Mouse (Mus musculus) CH12.LX (cell line): ENCODE measurements around the gene Surf1. TPM values are rescaled to one million over a fixed set of nuclear protein-coding genes. Genes with fewer than 3 reads are reported as not detected.

Experiments
- DNase-seq: peaks from one replicate; pipeline ENCODE4 v3.0.0-alpha.2; 2013; ENCODE audit errors: extremely low read depth
- H3K27ac ChIP-seq: 2 replicates; pipeline ENCODE4 v1.5.1; 2012; ENCODE audit warnings: low read depth, mild to moderate bottlenecking, control low read depth, moderate library complexity; ENCODE audit not compliant: insufficient read depth
- H3K27me3 ChIP-seq: replicated peaks from 2 replicates; pipeline ENCODE3; 2012; ENCODE audit warnings: inconsistent platforms
- H3K36me3 ChIP-seq, 2 experiments: replicated peaks in 1 of 2; 2 replicates each; pipeline versions ENCODE3 to v1.6.1; 2012; ENCODE audit warnings: inconsistent platforms in 1 of 2, low read length in 1 of 2, mild to moderate bottlenecking in 1 of 2, mixed read lengths in 1 of 2, moderate library complexity in 1 of 2; ENCODE audit not compliant: control insufficient read depth in 1 of 2, insufficient read depth in 1 of 2
- H3K4me1 ChIP-seq, 2 experiments: 2 replicates each; pipeline ENCODE4 v1.6.1; 2012; ENCODE audit warnings: inconsistent platforms in 1 of 2, moderate library complexity in 1 of 2; ENCODE audit not compliant: insufficient read depth in 2 of 2, control insufficient read depth in 1 of 2
- H3K4me2 ChIP-seq: 2 replicates; pipeline ENCODE4 v1.6.1; 2012; ENCODE audit warnings: low read depth, mild to moderate bottlenecking, control low read depth; ENCODE audit not compliant: poor library complexity, insufficient read depth, severe bottlenecking
- H3K4me3 ChIP-seq, 3 experiments: fragments of 150-350 bp in 1 of 3; sonication (generic) in 1 of 3; replicated peaks in 1 of 3; 2 replicates each; pipeline versions ENCODE3 to v1.5.1; 2011 to 2012; ENCODE audit warnings: low read depth in 2 of 3, low read length in 2 of 3, mild to moderate bottlenecking in 2 of 3, moderate library complexity in 2 of 3, control low read depth in 1 of 3, improper control_type of control experiment in 1 of 3, inconsistent platforms in 1 of 3, mixed read lengths in 1 of 3; ENCODE audit not compliant: poor library complexity in 1 of 3
- H3K79me2 ChIP-seq: replicated peaks from 2 replicates; pipeline ENCODE4 v1.6.1; 2012; ENCODE audit warnings: mild to moderate bottlenecking, moderate library complexity; ENCODE audit not compliant: control insufficient read depth, poor library complexity, insufficient read depth, severe bottlenecking; ENCODE audit errors: extremely low read depth
- H3K9ac ChIP-seq: 2 replicates; pipeline ENCODE4 v1.6.1; 2012; ENCODE audit warnings: low read depth, mild to moderate bottlenecking, control low read depth, moderate library complexity; ENCODE audit not compliant: insufficient read depth
- H3K9me3 ChIP-seq: replicated peaks from 2 replicates; pipeline ENCODE3; 2012; ENCODE audit warnings: low read length, inconsistent platforms, mixed read lengths
- BHLHE40 ChIP-seq: IDR thresholded peaks from 2 replicates; pipeline ENCODE4 v1.6.1; 2011; ENCODE audit warnings: mild to moderate bottlenecking, low read depth, low read length, improper control_type of control experiment
- CHD1 ChIP-seq: IDR thresholded peaks from 2 replicates; pipeline ENCODE4 v1.6.1; 2012; ENCODE audit warnings: low read depth, low read length, improper control_type of control experiment, inconsistent platforms
- CHD2 ChIP-seq: IDR thresholded peaks from 2 replicates; pipeline ENCODE4 v1.6.1; 2011; ENCODE audit warnings: low read length, improper control_type of control experiment
- CTCF ChIP-seq, 2 experiments: IDR thresholded peaks in 1 of 2; conservative IDR thresholded peaks in 1 of 2; 2 replicates each; pipeline ENCODE4 v1.5.1; 2011 to 2012; ENCODE audit warnings: low read depth in 2 of 2, low read length in 2 of 2, improper control_type of control experiment in 1 of 2, inconsistent platforms in 1 of 2, mild to moderate bottlenecking in 1 of 2, moderate library complexity in 1 of 2
- E2F4 ChIP-seq: IDR thresholded peaks from 2 replicates; pipeline ENCODE4 v1.6.1; 2011; ENCODE audit warnings: low read depth, low read length, improper control_type of control experiment; ENCODE audit not compliant: insufficient replicate concordance
- ELF1 ChIP-seq: IDR thresholded peaks from 2 replicates; pipeline ENCODE4 v1.6.1; 2014; ENCODE audit warnings: low read depth, mild to moderate bottlenecking, inconsistent platforms, low read length, improper control_type of control experiment
- EP300 ChIP-seq: IDR thresholded peaks from 2 replicates; pipeline ENCODE4 v1.6.1; 2011; ENCODE audit warnings: low read length, improper control_type of control experiment
- ETS1 ChIP-seq: conservative IDR thresholded peaks from 2 replicates; pipeline ENCODE4 v1.6.1; 2012; ENCODE audit warnings: low read depth, mild to moderate bottlenecking, inconsistent platforms, low read length, improper control_type of control experiment, moderate library complexity
- HCFC1 ChIP-seq: IDR thresholded peaks from 2 replicates; pipeline ENCODE4 v1.6.1; 2012; ENCODE audit warnings: low read depth, mild to moderate bottlenecking, inconsistent platforms, low read length, improper control_type of control experiment
- IRF4 ChIP-seq: IDR thresholded peaks from 2 replicates; pipeline ENCODE4 v1.6.1; 2014; ENCODE audit warnings: low read depth, mild to moderate bottlenecking, inconsistent platforms, low read length, improper control_type of control experiment
- JUN ChIP-seq: IDR thresholded peaks from 2 replicates; pipeline ENCODE4 v1.6.1; 2011; ENCODE audit warnings: low read depth, mild to moderate bottlenecking, low read length, improper control_type of control experiment, moderate library complexity; ENCODE audit not compliant: insufficient read depth
- JUND ChIP-seq: conservative IDR thresholded peaks from 2 replicates; pipeline ENCODE4 v1.6.1; 2011; ENCODE audit warnings: low read depth, low read length, improper control_type of control experiment
- KAT2A ChIP-seq: IDR thresholded peaks from 2 replicates; pipeline ENCODE4 v1.6.1; 2012; ENCODE audit warnings: low read length, improper control_type of control experiment, inconsistent platforms; ENCODE audit not compliant: insufficient replicate concordance
- MAFK ChIP-seq: IDR thresholded peaks from 2 replicates; pipeline ENCODE4 v1.6.1; 2011; ENCODE audit warnings: low read length, improper control_type of control experiment; ENCODE audit not compliant: insufficient replicate concordance
- MAX ChIP-seq: IDR thresholded peaks from 2 replicates; pipeline ENCODE4 v1.6.1; 2011; ENCODE audit warnings: low read length, improper control_type of control experiment
- MAZ ChIP-seq: IDR thresholded peaks from 2 replicates; pipeline ENCODE4 v1.6.1; 2012; ENCODE audit warnings: low read depth, mild to moderate bottlenecking, inconsistent platforms, low read length, improper control_type of control experiment, moderate library complexity
- MEF2A ChIP-seq: IDR thresholded peaks from 2 replicates; pipeline ENCODE4 v1.6.1; 2014; ENCODE audit warnings: low read depth, mild to moderate bottlenecking, inconsistent platforms, low read length, improper control_type of control experiment, borderline replicate concordance
- MXI1 ChIP-seq: IDR thresholded peaks from 2 replicates; pipeline ENCODE4 v1.6.1; 2011; ENCODE audit warnings: mild to moderate bottlenecking, low read depth, low read length, improper control_type of control experiment
- MYC ChIP-seq: IDR thresholded peaks from 2 replicates; pipeline ENCODE4 v1.6.1; 2011; ENCODE audit warnings: low read depth, mild to moderate bottlenecking, improper control_type of control experiment, low read length
- NELFE ChIP-seq: IDR thresholded peaks from 2 replicates; pipeline ENCODE4 v1.6.1; 2011; ENCODE audit warnings: low read depth, low read length, improper control_type of control experiment
- NRF1 ChIP-seq: IDR thresholded peaks from 2 replicates; pipeline ENCODE4 v1.6.1; 2014; ENCODE audit warnings: low read depth, mild to moderate bottlenecking, inconsistent platforms, low read length, improper control_type of control experiment, moderate library complexity
- PAX5 ChIP-seq: IDR thresholded peaks from 2 replicates; pipeline ENCODE4 v1.6.1; 2012; ENCODE audit warnings: low read length, inconsistent platforms, mixed read lengths
- POLR2A ChIP-seq: IDR thresholded peaks from 2 replicates; pipeline ENCODE4 v1.6.1; 2011; ENCODE audit warnings: low read depth, mild to moderate bottlenecking, improper control_type of control experiment, low read length
- POLR2AphosphoS2 ChIP-seq: IDR thresholded peaks from 2 replicates; pipeline ENCODE4 v1.6.1; 2011; ENCODE audit warnings: low read depth, low read length, improper control_type of control experiment
- RCOR1 ChIP-seq: conservative IDR thresholded peaks from 2 replicates; pipeline ENCODE4 v1.6.1; 2012; ENCODE audit warnings: low read depth, mild to moderate bottlenecking, inconsistent platforms, low read length, improper control_type of control experiment
- SIN3A ChIP-seq: IDR thresholded peaks from 2 replicates; pipeline ENCODE4 v1.6.1; 2012; ENCODE audit warnings: low read length, improper control_type of control experiment, inconsistent platforms
- SMC3 ChIP-seq: IDR thresholded peaks from 2 replicates; pipeline ENCODE4 v1.6.1; 2011; ENCODE audit warnings: low read depth, low read length, improper control_type of control experiment
- TBP ChIP-seq: conservative IDR thresholded peaks from 2 replicates; pipeline ENCODE4 v1.6.1; 2011; ENCODE audit warnings: low read depth, low read length, improper control_type of control experiment
- TCF12 ChIP-seq: IDR thresholded peaks from 2 replicates; pipeline ENCODE4 v1.6.1; 2014; ENCODE audit warnings: low read depth, mild to moderate bottlenecking, inconsistent platforms, low read length, improper control_type of control experiment
- USF1 ChIP-seq: IDR thresholded peaks from 2 replicates; pipeline ENCODE4 v1.6.1; 2014; ENCODE audit warnings: low read depth, mild to moderate bottlenecking, inconsistent platforms, low read length, improper control_type of control experiment
- USF2 ChIP-seq: conservative IDR thresholded peaks from 2 replicates; pipeline ENCODE4 v1.6.1; 2011; ENCODE audit warnings: low read depth, low read length, improper control_type of control experiment
- ZC3H11A ChIP-seq: IDR thresholded peaks from 2 replicates; pipeline ENCODE4 v1.6.1; 2012; ENCODE audit warnings: low read depth, mild to moderate bottlenecking, inconsistent platforms, low read length, improper control_type of control experiment
- ZKSCAN1 ChIP-seq: IDR thresholded peaks from 2 replicates; pipeline ENCODE4 v1.6.1; 2012; ENCODE audit warnings: low read depth, inconsistent platforms, low read length, improper control_type of control experiment, borderline replicate concordance
- ZMIZ1 ChIP-seq: IDR thresholded peaks from 2 replicates; pipeline ENCODE4 v1.6.1; 2012; ENCODE audit warnings: low read depth, mild to moderate bottlenecking, inconsistent platforms, low read length, improper control_type of control experiment
- dilution Hi-C: fragments of 300-500 bp; cut with MboI; formaldehyde crosslinking; loops from 2 replicates; pipeline ENCODE4 v1.14.3; 2020; ENCODE audit warnings: low sequenced_read_pairs; ENCODE audit not compliant: extremely low pct_unique_long_range_greater_than_20kb, extremely low pct_ligation_motif_present
- in situ Hi-C: fragments of 300-500 bp; cut with MboI; formaldehyde crosslinking; loops from 3 replicates; pipeline ENCODE4 v1.14.3; 2019; ENCODE audit warnings: low sequenced_read_pairs, low pct_ligation_motif_present, low pct_unique_long_range_greater_than_20kb, mixed read lengths
- polyA plus RNA-seq: library from polyadenylated mRNA; unstranded; fragments of >175 nt; gene quantifications from 2 replicates; pipeline ENCODE4 v1.2.1, GENCODE M21; 2012; ENCODE audit warnings: low read depth; ENCODE audit not compliant: insufficient read length
- total RNA-seq, 2 experiments: library from RNA; depleted of rRNA; stranded (reverse); fragments of 300-350 nt in 1 of 2; fragments of >200 nt in 1 of 2; gene quantifications; 2 replicates each; pipeline ENCODE4 v1.2.3; 2012 to 2014

The Surf1 gene
- total and polyA plus RNA-seq, 3 experiments, result 43.4 to 83.9 (median 58.7) TPM

GRCm38 (mm10) chr2:26914148-26914941 lies 2.0 kb downstream of the Surf1 start:
- no peak for DNase-seq
- peaks cover 49 to 60% of the 10 kb centered on the region in 2 experiments for H3K36me3 ChIP-seq
- TF ChIP-seq MEF2A, result 0 out of 2 replicates have a peak, but pooled peaks have one; percentile 15
- TF ChIP-seq MAZ, result no peak
- no peak for TF ChIP-seq SMC3
- TF ChIP-seq PAX5, result no peak
- TF ChIP-seq MXI1, result peak; percentile 57
- TF ChIP-seq HCFC1, result no peak
- no peak for TF ChIP-seq USF1
- TF ChIP-seq ZKSCAN1, result no peak
- no peak for TF ChIP-seq EP300
- TF ChIP-seq NRF1, result no peak
- TF ChIP-seq ELF1, result no peak
- peak; percentile 81; the same call in 1 of the 2 replicates for TF ChIP-seq ZMIZ1
- TF ChIP-seq JUND, result no peak
- peak; percentile 96 for TF ChIP-seq POLR2AphosphoS2
- TF ChIP-seq BHLHE40, result no peak
- TF ChIP-seq SIN3A, result peak; percentile 53; the same call in 1 of the 2 replicates
- no peak for TF ChIP-seq TBP
- TF ChIP-seq ZC3H11A, result no peak
- TF ChIP-seq MAX, result no peak; the same call in 1 of the 2 replicates
- 0 out of 2 replicates have a peak, but pooled peaks have one; percentile 18 for TF ChIP-seq MAFK
- TF ChIP-seq E2F4, result no peak
- TF ChIP-seq NELFE, result peak; percentile 20; the same call in 1 of the 2 replicates
- TF ChIP-seq USF2, result no peak
- TF ChIP-seq ETS1, result no peak
- TF ChIP-seq POLR2A, result peak; percentile 37
- TF ChIP-seq MYC, result peak; percentile 86
- TF ChIP-seq CHD2, result peak; percentile 68; the same call in 1 of the 2 replicates
- no peak for TF ChIP-seq CHD1
- TF ChIP-seq TCF12, result no peak
- TF ChIP-seq JUN, result no peak
- 0 out of 4 replicates have a peak, but pooled peaks of 1 of the 2 experiments have one; percentile 14 for TF ChIP-seq CTCF (conservative IDR thresholded peaks at IDR 0.05 in 1 of 2, IDR thresholded peaks at IDR 0.05 in 1 of 2; ENCODE audit: low read depth in 2 of 2, low read length in 2 of 2)
- TF ChIP-seq KAT2A, result no peak
- no peak for TF ChIP-seq RCOR1
- no peak for TF ChIP-seq IRF4
- TF ChIP-seq, all 38 proteins: peak for 11
- H3K9me3 ChIP-seq, result no peaks in the 10 kb centered on the region
- peaks cover 77% of the 10 kb centered on the region for H3K79me2 ChIP-seq
- peak overlapping the region in 1 of 3 experiments; percentile 30 for H3K4me3 ChIP-seq
- peak overlapping the region; percentile 89 for H3K4me2 ChIP-seq
- dilution Hi-C loops (no loop called here), in situ Hi-C loops (no loop called here)
- H3K27me3 ChIP-seq, result no peaks in the 10 kb centered on the region
- H3K4me1 ChIP-seq, result peaks cover 17 to 54% of the 10 kb centered on the region in 2 experiments
- no peak overlapping the region; the same call in 1 of the 2 replicates for H3K27ac ChIP-seq
- H3K9ac ChIP-seq, result no peak overlapping the region; the same call in 1 of the 2 replicates
